Mouse (Mus musculus): Measurements from ENCODE around the gene Cd200r2.

GRCm38 (mm10) chr16:44820545-44820944, 46.4 kb upstream of the Cd200r2 start:
- TF ChIP-seq GATA1 (IDR thresholded peaks at IDR 0.05; ENCODE audit: borderline replicate concordance, low read length) (no peak), FLI1 (IDR thresholded peaks at IDR 0.05; ENCODE audit: low read length) (no peak)
